Mouse (Mus musculus) neural tube, embryonic 12.5 days (tissue): ENCODE measurements around the gene Mavs. TPM values are rescaled to one million over a fixed set of nuclear protein-coding genes. Genes with fewer than 3 reads are reported as not detected.

Source experiments
- ATAC-seq: fragments of 200-750 bp; cut with Nextera tagmentation; 2 replicates; pipeline ENCODE4 v1.8.0; 2017; ENCODE audit warnings: low read depth, mild to moderate bottlenecking, moderate TSS enrichment, moderate library complexity; ENCODE audit not compliant: low FRiP score
- H3K27ac ChIP-seq: fragments of 300-500 bp; sonication (generic); 2 replicates; pipeline ENCODE4 v1.5.1; 2016
- H3K27me3 ChIP-seq: fragments of 300-500 bp; sonication (generic); replicated peaks from 2 replicates; pipeline ENCODE4 v1.6.1; 2016; ENCODE audit warnings: mild to moderate bottlenecking
- H3K36me3 ChIP-seq: fragments of 300-500 bp; sonication (generic); 2 replicates; pipeline ENCODE4 v1.6.1; 2016; ENCODE audit warnings: mild to moderate bottlenecking
- H3K4me1 ChIP-seq: fragments of 300-500 bp; sonication (generic); 2 replicates; pipeline ENCODE4 v1.6.1; 2016
- H3K4me2 ChIP-seq: fragments of 300-500 bp; sonication (generic); replicated peaks from 2 replicates; pipeline ENCODE4 v1.6.1; 2016; ENCODE audit warnings: mild to moderate bottlenecking
- H3K4me3 ChIP-seq: fragments of 300-500 bp; sonication (generic); 2 replicates; pipeline ENCODE4 v1.5.1; 2016
- H3K9ac ChIP-seq: fragments of 300-500 bp; sonication (generic); 2 replicates; pipeline ENCODE4 v1.6.1; 2016; ENCODE audit warnings: mild to moderate bottlenecking
- H3K9me3 ChIP-seq: fragments of 300-500 bp; sonication (generic); 2 replicates; pipeline ENCODE4 v1.6.1; 2016; ENCODE audit warnings: mild to moderate bottlenecking
- WGBS: fragments of 180-500 bp; shearing (Covaris S2); methylation state at CpG from one replicate; pipeline ENCODE4 v1.1.7; 2016; 5-methylcytosine and 5-hydroxymethylcytosine counted together
- microRNA-seq: library from miRNA; unstranded; fragments of <30 nt; microRNA quantifications from one replicate; pipeline ENCODE4, GENCODE M21; 2017
- polyA plus RNA-seq: library from polyadenylated mRNA; unstranded; fragments of >200 nt; fragmentation: Nextera tagmentation; extraction: Ambion mirVana; gene quantifications from 2 replicates; pipeline ENCODE4 v1.2.1, GENCODE M21; 2016

Mavs gene
- polyA plus RNA-seq, 1 experiment from 2014 or later, result 10.3 TPM

DNA sequence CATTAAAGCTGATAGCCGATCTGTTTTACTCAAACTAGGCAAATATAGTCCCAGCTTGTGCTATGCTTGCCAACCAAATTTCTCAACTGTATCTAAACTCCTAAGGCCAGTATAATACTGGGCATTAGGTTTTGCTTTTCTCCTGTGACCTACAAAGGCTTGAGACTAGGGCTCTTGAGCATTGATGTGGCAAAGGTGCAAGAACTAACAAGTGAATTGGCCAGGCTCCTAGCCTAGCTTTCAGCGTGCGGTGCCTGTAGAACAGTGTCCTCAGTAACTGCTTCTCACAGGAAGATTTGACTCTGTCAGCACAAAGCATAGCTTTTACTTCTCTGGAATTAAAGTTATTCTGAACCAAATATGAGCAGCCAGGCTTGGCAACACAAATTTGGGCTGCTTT lies 41.6 kb downstream of the Mavs start:
- no peaks in the 10 kb centered on the region for H3K27me3 ChIP-seq
- no peaks in the 10 kb centered on the region for H3K4me1 ChIP-seq
- H3K9me3 ChIP-seq, result no peaks in the 10 kb centered on the region
- H3K27ac ChIP-seq, result no peak overlapping the region
- 98% methylated on average over 3 of the region's 3 CpGs for WGBS
- H3K4me2 ChIP-seq, result no peak overlapping the region
- no peak overlapping the region for H3K4me3 ChIP-seq
- ATAC-seq, result no peak
- H3K9ac ChIP-seq, result no peak overlapping the region
- H3K36me3 ChIP-seq, result peaks cover 51% of the 10 kb centered on the region

DNA sequence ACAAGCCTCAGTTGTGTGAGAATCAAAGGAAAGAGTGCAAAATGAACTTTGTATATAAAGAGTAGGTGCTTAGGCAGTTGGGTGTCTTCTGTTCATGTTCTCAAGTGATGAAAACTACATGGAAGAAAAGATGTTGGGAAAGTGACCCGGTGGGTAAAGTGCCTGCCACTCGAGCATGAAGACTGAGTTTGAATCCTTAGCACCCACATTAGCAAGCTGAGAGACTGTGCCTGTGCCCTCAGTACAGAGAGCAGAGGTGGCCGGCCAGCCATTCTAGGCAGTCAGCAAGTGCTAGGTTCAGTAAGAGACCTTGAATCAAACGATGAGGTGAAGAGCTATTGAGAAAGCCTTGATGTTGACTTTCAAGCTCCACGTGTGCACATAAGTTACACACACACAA lies 42.9 kb downstream of the Mavs start:
- no peaks in the 10 kb centered on the region for H3K4me1 ChIP-seq
- H3K4me3 ChIP-seq, result no peak overlapping the region
- no peak for ATAC-seq
- WGBS, result 95% methylated on average over 5 of the region's 5 CpGs
- no peaks in the 10 kb centered on the region for H3K9me3 ChIP-seq
- H3K27me3 ChIP-seq, result no peaks in the 10 kb centered on the region
- H3K4me2 ChIP-seq, result no peak overlapping the region
- peaks cover 63% of the 10 kb centered on the region for H3K36me3 ChIP-seq
- H3K27ac ChIP-seq, result no peak overlapping the region
- H3K9ac ChIP-seq, result no peak overlapping the region

- WGBS, result 93% methylated on average over 1 of the region's 1 CpGs
- H3K4me3 ChIP-seq, result no peak overlapping the region
- H3K9ac ChIP-seq, result no peak overlapping the region
- no peaks in the 10 kb centered on the region for H3K27me3 ChIP-seq
- no peaks in the 10 kb centered on the region for H3K9me3 ChIP-seq
- ATAC-seq, result no peak
- no peak overlapping the region for H3K4me2 ChIP-seq
- peaks cover 55% of the 10 kb centered on the region for H3K36me3 ChIP-seq
- H3K27ac ChIP-seq, result no peak overlapping the region
- H3K4me1 ChIP-seq, result no peaks in the 10 kb centered on the region
Observed at GRCm38 (mm10) chr2:131281596-131281995, 47.7 kb downstream of the Mavs start.

GRCm38 (mm10) chr2:131286276-131286675 lies 52.4 kb downstream of the Mavs start:
- 97% methylated on average over 1 of the region's 1 CpGs for WGBS
- Histone ChIP-seq H3K9me3 (no peaks in the 10 kb centered on the region), H3K4me2 (no peak overlapping the region), H3K4me3 (no peak overlapping the region), H3K36me3 (peaks cover 48% of the 10 kb centered on the region), H3K27me3 (no peaks in the 10 kb centered on the region), H3K27ac (no peak overlapping the region), H3K4me1 (no peaks in the 10 kb centered on the region), H3K9ac (no peak overlapping the region)
- no peak for ATAC-seq

DNA sequence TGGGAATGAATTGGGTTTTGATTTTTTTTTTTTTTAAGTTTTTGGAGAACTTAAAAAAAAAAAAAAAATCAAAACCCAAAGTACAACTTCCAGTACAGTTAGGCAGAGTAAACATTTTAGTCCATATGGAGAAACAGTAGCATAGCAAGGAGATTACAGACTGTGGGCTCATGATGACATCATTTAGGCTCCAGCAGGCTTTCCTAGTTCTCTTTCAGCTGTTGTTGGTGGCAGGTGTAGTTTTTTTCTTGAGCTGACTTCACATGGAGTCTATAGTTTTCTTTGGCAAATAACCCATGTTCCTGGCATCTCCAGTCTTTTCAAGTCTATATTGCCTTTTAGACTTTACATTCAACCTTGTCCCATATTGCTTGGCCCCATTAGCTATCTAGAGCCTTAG lies 56.8 kb downstream of the Mavs start:
- no peaks in the 10 kb centered on the region for H3K27me3 ChIP-seq
- H3K36me3 ChIP-seq, result peaks cover 61% of the 10 kb centered on the region
- no peak overlapping the region for H3K4me3 ChIP-seq
- H3K9me3 ChIP-seq, result no peaks in the 10 kb centered on the region
- H3K9ac ChIP-seq, result no peak overlapping the region
- H3K4me2 ChIP-seq, result no peak overlapping the region
- no peak overlapping the region for H3K27ac ChIP-seq
- H3K4me1 ChIP-seq, result no peaks in the 10 kb centered on the region
- no peak for ATAC-seq

- Histone ChIP-seq H3K36me3 (peaks cover 69% of the 10 kb centered on the region), H3K9me3 (no peaks in the 10 kb centered on the region), H3K27me3 (no peaks in the 10 kb centered on the region), H3K9ac (no peak overlapping the region), H3K4me2 (no peak overlapping the region), H3K4me1 (no peaks in the 10 kb centered on the region), H3K4me3 (no peak overlapping the region), H3K27ac (no peak overlapping the region)
- no peak for ATAC-seq
- WGBS, result 89% methylated on average over 2 of the region's 2 CpGs
Observed at GRCm38 (mm10) chr2:131296746-131297261, 62.9 kb downstream of the Mavs start.

Small RNA genes lying within 50 kb of the gene (microRNA-seq; reads per million reads assigned to microRNA genes)
- gene Mir103-2, result 32.1 reads per million, percentile 37 among the genes with 10 or more reads in this experiment

Other genes with a start within 250 kb of the Mavs start
- 9.6 and 11.9 TPM in 2 replicates for gene Gfra4, start 191.0 kb upstream of the Mavs start, polyA plus RNA-seq
- gene Adam33, start 170.2 kb upstream of the Mavs start, polyA plus RNA-seq, result 0.98 and 1.2 TPM in 2 replicates
- gene Siglec1, start 147.3 kb upstream of the Mavs start, polyA plus RNA-seq, result 0.11 and 0.13 TPM in 2 replicates
- 6.1 and 6.9 TPM in 2 replicates for gene Hspa12b, start 106.8 kb upstream of the Mavs start, polyA plus RNA-seq
- not detected in 2 replicates for gene Gm11037, start 100.6 kb upstream of the Mavs start, polyA plus RNA-seq
- gene 1700037H04Rik, start 74.0 kb upstream of the Mavs start, polyA plus RNA-seq, result 98.8 and 104 TPM in 2 replicates
- gene Cenpb, start 54.0 kb upstream of the Mavs start, polyA plus RNA-seq, result 19.3 and 21.1 TPM in 2 replicates
- gene Cdc25b, start 47.1 kb upstream of the Mavs start, polyA plus RNA-seq, result 97.0 and 99.5 TPM in 2 replicates
- 9.0 and 9.3 TPM in 2 replicates for gene Spef1, start 46.8 kb upstream of the Mavs start, polyA plus RNA-seq
- 30.7 and 36.3 TPM in 2 replicates for gene Ap5s1, start 27.0 kb upstream of the Mavs start, polyA plus RNA-seq
- 55.3 and 56.1 TPM in 2 replicates for gene Pank2, start 28.4 kb downstream of the Mavs start, polyA plus RNA-seq
- gene Rnf24, start 118.8 kb downstream of the Mavs start, polyA plus RNA-seq, result 16.5 and 18.7 TPM in 2 replicates